In genomic region chr13:69971281-69972057, GRCm38 (mm10) we compare ENCODE assay signal across 21 mouse cellular contexts.
DNase-seq lines count a peak whose midpoint lies in the region; ATAC-seq and TF ChIP-seq lines count a peak whose summit lies in the region.
"Had no signal": no experiment of that assay in that cellular context is flagged by ENCODE, and none has a peak within 500 bp of the region (broad histone marks: within the 10 kb centered on the region; RNA-seq: fewer than 3 reads in every experiment).

No protein-coding gene starts in this region.

- no peak overlapping the region for H3K27ac ChIP-seq in forebrain, embryonic 15.5 days (replicated peaks)
- H3K27ac ChIP-seq in forebrain, embryonic 16.5 days (ENCODE audit: low read length), result no peak overlapping the region
- peak overlapping the region; percentile 81 for H3K27ac ChIP-seq in hindbrain, embryonic 13.5 days
- no peak overlapping the region for H3K27ac ChIP-seq in midbrain, embryonic 15.5 days
- H3K27ac ChIP-seq: embryonic facial prominence, embryonic 12.5 days; heart, embryonic 13.5 days; layer of hippocampus, adult 2 months; limb, embryonic 12.5 days; liver, embryonic 13.5 days had no signal

- H3K9me3 ChIP-seq in forebrain, embryonic 15.5 days, result no peaks in the 10 kb centered on the region
- H3K9me3 ChIP-seq in forebrain, embryonic 16.5 days (ENCODE audit: control insufficient read depth, low read length), result no peaks in the 10 kb centered on the region
- H3K9me3 ChIP-seq in hindbrain, embryonic 13.5 days, result no peaks in the 10 kb centered on the region
- H3K9me3 ChIP-seq in midbrain, embryonic 15.5 days, result no peaks in the 10 kb centered on the region
- H3K9me3 ChIP-seq: embryonic facial prominence, embryonic 12.5 days; heart, embryonic 13.5 days; limb, embryonic 12.5 days; liver, embryonic 13.5 days had no signal

- H3K9ac ChIP-seq in forebrain, embryonic 15.5 days (replicated peaks), result no peak overlapping the region
- no peak overlapping the region for H3K9ac ChIP-seq in forebrain, embryonic 16.5 days (replicated peaks; ENCODE audit: low read depth, low read length)
- no peak overlapping the region for H3K9ac ChIP-seq in hindbrain, embryonic 13.5 days
- no peak overlapping the region for H3K9ac ChIP-seq in midbrain, embryonic 15.5 days
- H3K9ac ChIP-seq: embryonic facial prominence, embryonic 12.5 days; heart, embryonic 13.5 days; limb, embryonic 12.5 days; liver, embryonic 13.5 days had no signal

- no peak for TF ChIP-seq POLR2A in brain, embryonic 14.5 days (IDR thresholded peaks at IDR 0.05; ENCODE audit: borderline replicate concordance, extremely low read depth, insufficient read depth, insufficient read length, poor library complexity, severe bottlenecking)

- no peaks in the 10 kb centered on the region for H3K4me1 ChIP-seq in forebrain, embryonic 15.5 days
- no peaks in the 10 kb centered on the region for H3K4me1 ChIP-seq in forebrain, embryonic 16.5 days (replicated peaks; ENCODE audit: control insufficient read depth, insufficient read depth, low read length)
- H3K4me1 ChIP-seq in hindbrain, embryonic 13.5 days (replicated peaks), result peaks cover 12% of the 10 kb centered on the region
- no peaks in the 10 kb centered on the region for H3K4me1 ChIP-seq in midbrain, embryonic 15.5 days
- H3K4me1 ChIP-seq: embryonic facial prominence, embryonic 12.5 days; heart, embryonic 13.5 days; limb, embryonic 12.5 days; liver, embryonic 13.5 days had no signal

- peak; percentile 54 for DNase-seq in brain, embryonic 14.5 days (ENCODE audit: low read depth)
- no peak for DNase-seq in spleen, postnatal 4 days (ENCODE audit: low spot score in 2 of 2)
- no peak for DNase-seq in urinary bladder, adult 18-20 months (ENCODE audit: low spot score in 2 of 2)
- DNase-seq: adrenal gland, postnatal 10 days; cerebellum, adult 18-20 months; heart, postnatal 4 days; kidney, postnatal 10 days; liver, embryonic 13.5 days; right cerebral cortex, postnatal 4 days; thymus, postnatal 25 days had no signal

- ATAC-seq in forebrain, embryonic 15.5 days (replicated peaks), result 0 out of 2 replicates have a peak, but pooled peaks have one; percentile 29
- no peak for ATAC-seq in forebrain, embryonic 16.5 days
- peak; percentile 79 for ATAC-seq in hindbrain, embryonic 13.5 days (ENCODE audit: low FRiP score)
- ATAC-seq in midbrain, embryonic 15.5 days (replicated peaks), result peak; percentile 63
- ATAC-seq: intestine, postnatal 0 days; lung, postnatal 0 days had no signal

- no peaks in the 10 kb centered on the region for H3K36me3 ChIP-seq in forebrain, embryonic 15.5 days
- H3K36me3 ChIP-seq in forebrain, embryonic 16.5 days (ENCODE audit: control insufficient read depth, insufficient read depth), result no peaks in the 10 kb centered on the region
- H3K36me3 ChIP-seq in hindbrain, embryonic 13.5 days, result no peaks in the 10 kb centered on the region
- H3K36me3 ChIP-seq in midbrain, embryonic 15.5 days (replicated peaks), result no peaks in the 10 kb centered on the region
- H3K36me3 ChIP-seq: embryonic facial prominence, embryonic 12.5 days; heart, embryonic 13.5 days; limb, embryonic 12.5 days; liver, embryonic 13.5 days had no signal

- no peak for TF ChIP-seq CTCF in brain, embryonic 14.5 days (IDR thresholded peaks at IDR 0.05; ENCODE audit: borderline replicate concordance, extremely low read depth, insufficient read depth, insufficient read length)

- no peak overlapping the region for H3K4me3 ChIP-seq in forebrain, embryonic 15.5 days
- no peak overlapping the region for H3K4me3 ChIP-seq in forebrain, embryonic 16.5 days (replicated peaks; ENCODE audit: low read length)
- H3K4me3 ChIP-seq in hindbrain, embryonic 13.5 days, result no peak overlapping the region
- H3K4me3 ChIP-seq in midbrain, embryonic 15.5 days, result no peak overlapping the region
- H3K4me3 ChIP-seq: embryonic facial prominence, embryonic 12.5 days; heart, embryonic 13.5 days; layer of hippocampus, adult 2 months; limb, embryonic 12.5 days; liver, embryonic 13.5 days; myocyte had no signal

- H3K4me2 ChIP-seq in forebrain, embryonic 15.5 days (replicated peaks), result no peak overlapping the region
- H3K4me2 ChIP-seq in forebrain, embryonic 16.5 days (ENCODE audit: low read length), result no peak overlapping the region
- H3K4me2 ChIP-seq in hindbrain, embryonic 13.5 days, result no peak overlapping the region
- H3K4me2 ChIP-seq in midbrain, embryonic 15.5 days, result no peak overlapping the region
- H3K4me2 ChIP-seq: embryonic facial prominence, embryonic 12.5 days; heart, embryonic 13.5 days; limb, embryonic 12.5 days; liver, embryonic 13.5 days had no signal

- 67% methylated on average over 9 of the region's 9 CpGs for WGBS in forebrain, embryonic 15.5 days
- WGBS in forebrain, embryonic 16.5 days, result 69% methylated on average over 9 of the region's 9 CpGs
- WGBS in hindbrain, embryonic 13.5 days, result 57% methylated on average over 9 of the region's 9 CpGs
- 77% methylated on average over 9 of the region's 9 CpGs for WGBS in midbrain, embryonic 15.5 days

- no peaks in the 10 kb centered on the region for H3K27me3 ChIP-seq in forebrain, embryonic 15.5 days
- H3K27me3 ChIP-seq in forebrain, embryonic 16.5 days (replicated peaks; ENCODE audit: control insufficient read depth, insufficient read depth, low read length), result no peaks in the 10 kb centered on the region
- no peaks in the 10 kb centered on the region for H3K27me3 ChIP-seq in hindbrain, embryonic 13.5 days
- H3K27me3 ChIP-seq in midbrain, embryonic 15.5 days (replicated peaks), result no peaks in the 10 kb centered on the region
- H3K27me3 ChIP-seq: embryonic facial prominence, embryonic 12.5 days; heart, embryonic 13.5 days; limb, embryonic 12.5 days; liver, embryonic 13.5 days had no signal
